Mouse (Mus musculus) CD4-positive, CD25-positive, alpha-beta regulatory T cell, adult 2 months (primary cell): ENCODE data around the gene Zfyve1.

Source experiments
- DNase-seq: peaks from one replicate; pipeline ENCODE4 v3.0.0-alpha.2; 2012; ENCODE audit warnings: low read depth, low spot score

Zfyve1 gene

GRCm38 (mm10) chr12:83580283-83580682, 16.7 kb downstream of the Zfyve1 start:
- DNase-seq, result no peak

DNA sequence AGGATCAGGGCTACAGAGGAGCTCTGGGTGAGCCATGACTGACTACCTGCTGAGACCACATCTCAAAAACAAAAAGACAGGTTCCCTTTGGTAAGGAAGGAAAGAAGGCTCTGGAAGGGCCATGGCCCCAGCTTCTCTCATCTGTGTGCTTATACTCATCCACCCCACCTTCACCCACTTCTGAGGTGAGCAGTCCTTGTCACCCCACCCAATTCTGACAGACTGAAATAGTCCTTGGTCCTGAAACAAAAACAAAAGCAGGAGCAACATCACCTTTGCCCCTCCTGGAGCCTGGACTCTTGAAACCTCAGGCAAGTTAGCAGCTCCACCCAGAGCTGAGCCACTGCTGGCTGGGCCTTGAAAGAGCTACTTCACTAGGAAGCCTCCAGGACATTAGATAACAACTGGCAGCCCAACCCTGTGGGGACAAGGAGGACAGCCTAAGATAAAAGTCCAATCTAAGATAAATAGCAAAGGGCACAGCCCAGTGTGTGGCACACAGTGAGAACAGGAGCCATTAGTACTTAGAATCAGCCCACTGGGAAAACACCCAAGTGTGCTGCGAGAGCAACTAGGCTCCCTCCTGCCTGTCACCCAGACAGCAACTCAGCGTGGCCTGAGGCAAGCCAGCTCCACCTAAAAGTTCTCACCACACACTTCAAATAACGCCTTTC, 18.0 kb downstream of the Zfyve1 start:
- no peak for DNase-seq

GRCm38 (mm10) chr12:83578356-83578755, 18.7 kb downstream of the Zfyve1 start:
- DNase-seq, result no peak

DNA sequence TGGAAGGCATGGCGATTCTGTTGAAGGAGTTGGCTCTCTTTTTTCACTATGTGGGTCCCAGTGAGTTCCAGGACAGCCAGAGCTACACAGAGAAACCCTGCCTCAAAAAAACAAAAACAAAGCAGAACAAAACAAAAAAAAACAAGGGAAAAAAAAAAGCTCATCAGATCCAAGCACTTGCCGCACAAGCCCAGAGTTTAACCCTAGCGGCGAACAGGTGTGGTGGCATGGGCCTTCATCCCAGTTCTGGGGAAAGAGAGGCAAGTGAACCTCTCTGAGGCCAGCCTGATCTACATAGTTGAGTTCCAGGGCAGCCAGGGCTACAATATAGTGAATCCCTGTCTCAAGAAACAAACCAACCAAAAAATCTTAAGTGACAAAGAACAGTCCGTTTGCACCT, 19.6 kb downstream of the Zfyve1 start:
- no peak for DNase-seq

DNA sequence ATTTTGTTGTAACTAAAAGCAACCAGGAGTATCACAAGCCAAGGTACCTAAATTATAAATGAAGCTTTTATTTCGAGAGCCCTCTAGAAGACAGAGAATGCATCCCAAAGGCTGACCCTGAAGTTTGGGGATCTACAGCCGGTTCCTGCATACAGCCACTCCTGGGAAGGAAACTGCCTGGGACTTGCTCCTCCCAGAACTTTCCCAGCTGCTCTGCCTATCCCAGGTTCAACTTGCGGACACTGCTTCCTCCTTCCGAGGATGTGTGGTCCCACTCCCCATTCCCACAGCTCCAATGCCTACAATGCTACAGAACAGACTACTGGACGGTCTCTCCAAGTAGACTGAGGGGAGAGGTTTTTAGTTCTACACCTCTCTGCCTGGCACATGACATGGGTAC, 24.3 kb downstream of the Zfyve1 start:
- no peak for DNase-seq

- DNase-seq, result no peak
These were observed 27.2 kb downstream of the Zfyve1 start for GRCm38 (mm10) chr12:83569866-83570265.

- DNase-seq, result no peak
These were observed 34.4 kb downstream of the Zfyve1 start for GRCm38 (mm10) chr12:83562589-83562988.

- DNase-seq, result no peak
These were observed 36.8 kb downstream of the Zfyve1 start for GRCm38 (mm10) chr12:83560189-83560588.

GRCm38 (mm10) chr12:83558496-83558895, 38.5 kb downstream of the Zfyve1 start:
- no peak for DNase-seq

GRCm38 (mm10) chr12:83555605-83556004, 41.4 kb downstream of the Zfyve1 start:
- DNase-seq, result no peak

- no peak for DNase-seq
These were observed 43.2 kb downstream of the Zfyve1 start for GRCm38 (mm10) chr12:83553816-83554215.

- no peak for DNase-seq
These were observed 45.7 kb downstream of the Zfyve1 start for GRCm38 (mm10) chr12:83551305-83551704.

DNA sequence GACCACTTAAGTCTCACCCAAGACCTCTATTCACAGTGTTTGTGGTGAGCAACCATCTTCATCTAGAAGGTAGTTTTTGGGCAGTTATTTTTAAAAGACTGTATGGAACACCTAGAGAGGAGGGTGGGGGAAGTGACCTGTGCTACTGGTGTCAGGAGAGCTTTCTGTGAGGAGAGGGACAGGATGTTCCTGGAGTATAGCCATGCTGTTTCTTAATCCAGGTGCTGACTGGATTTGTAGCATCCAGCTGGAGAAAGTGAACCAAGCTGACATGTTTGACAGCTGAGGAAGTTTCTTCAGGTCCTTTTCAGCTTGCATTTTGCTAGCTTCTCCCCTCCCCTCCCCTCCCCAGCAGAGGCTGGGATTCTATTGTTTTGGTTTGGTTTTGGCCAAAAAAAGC, 52.2 kb downstream of the Zfyve1 start:
- no peak for DNase-seq

DNA sequence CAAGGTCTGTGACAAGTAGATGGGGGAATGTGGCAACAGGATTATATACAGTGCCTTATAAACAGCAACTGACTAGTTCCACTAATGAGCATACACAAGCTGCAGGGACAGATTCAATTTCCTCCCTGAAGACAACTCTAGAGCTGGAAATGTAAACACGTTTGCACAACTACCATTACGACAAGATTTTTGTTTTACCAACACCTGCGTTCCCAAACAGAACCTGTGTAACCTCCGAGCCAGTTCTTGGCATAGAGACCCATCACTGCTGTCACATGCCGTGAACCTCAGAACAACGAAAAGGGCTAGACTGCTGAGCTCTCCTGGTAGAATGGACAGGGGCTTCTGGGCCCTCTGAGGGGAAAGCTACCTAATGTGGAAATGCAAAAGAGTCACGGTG, 53.0 kb downstream of the Zfyve1 start:
- no peak for DNase-seq

DNA sequence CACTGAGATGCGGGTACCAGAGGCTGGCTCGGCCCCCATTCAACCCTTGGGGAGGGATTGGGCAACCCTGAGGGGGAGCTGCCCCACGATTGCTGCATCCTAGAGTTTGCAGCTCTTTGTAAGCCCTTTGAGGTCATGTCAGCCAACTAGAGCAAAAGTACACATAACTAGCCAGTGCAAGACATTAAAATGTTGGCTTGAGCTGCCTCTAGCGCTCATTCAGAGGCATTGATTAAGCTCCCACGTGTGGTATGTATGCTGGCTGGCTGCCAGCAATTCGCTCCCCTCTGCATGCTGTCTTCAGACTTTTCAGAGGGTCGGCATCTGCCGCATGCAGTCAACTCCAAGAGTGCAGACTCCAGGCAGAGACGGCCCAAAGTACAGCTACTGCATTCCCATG, 61.0 kb downstream of the Zfyve1 start:
- DNase-seq, result no peak

DNA sequence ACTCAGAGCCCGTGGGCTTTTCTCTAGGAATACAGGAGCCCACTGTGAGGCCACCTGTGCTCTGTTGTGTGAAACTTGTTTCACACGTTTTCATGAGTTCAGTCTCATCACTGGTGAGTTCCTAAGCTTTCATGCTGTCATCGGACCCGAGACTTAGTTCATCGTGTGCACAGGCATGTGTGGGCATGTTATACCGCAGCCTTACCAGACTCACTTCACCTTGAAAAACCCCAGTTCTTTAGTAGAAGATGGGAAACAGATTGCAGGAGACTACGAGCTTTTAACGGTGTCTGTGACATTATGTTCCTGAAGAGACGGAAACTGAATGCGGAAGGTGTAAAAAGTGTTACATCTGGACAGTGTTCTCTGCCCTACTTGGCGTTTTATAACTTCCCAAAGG, 61.6 kb downstream of the Zfyve1 start:
- no peak for DNase-seq

GRCm38 (mm10) chr12:83534190-83534589, 62.8 kb downstream of the Zfyve1 start:
- no peak for DNase-seq

DNA sequence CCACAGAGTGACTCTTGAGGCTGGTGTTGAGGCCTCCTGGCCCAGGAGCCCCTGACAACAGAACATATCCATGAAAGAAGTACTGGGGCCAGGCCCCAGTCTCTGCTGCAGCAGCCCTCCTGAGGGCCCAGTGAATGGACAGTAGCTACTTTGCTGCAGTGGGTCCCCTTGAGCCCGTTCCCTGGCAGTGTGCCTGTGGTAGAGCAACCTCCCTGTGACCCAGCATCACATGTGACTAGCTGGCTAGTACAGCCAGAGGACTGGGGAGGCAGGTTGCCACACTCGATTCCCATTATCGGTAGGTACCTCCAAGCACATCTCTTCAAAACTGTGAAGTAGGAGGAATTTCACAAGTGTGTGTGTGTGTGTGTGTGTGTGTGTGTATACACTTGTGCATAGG, 64.1 kb downstream of the Zfyve1 start:
- no peak for DNase-seq

DNA sequence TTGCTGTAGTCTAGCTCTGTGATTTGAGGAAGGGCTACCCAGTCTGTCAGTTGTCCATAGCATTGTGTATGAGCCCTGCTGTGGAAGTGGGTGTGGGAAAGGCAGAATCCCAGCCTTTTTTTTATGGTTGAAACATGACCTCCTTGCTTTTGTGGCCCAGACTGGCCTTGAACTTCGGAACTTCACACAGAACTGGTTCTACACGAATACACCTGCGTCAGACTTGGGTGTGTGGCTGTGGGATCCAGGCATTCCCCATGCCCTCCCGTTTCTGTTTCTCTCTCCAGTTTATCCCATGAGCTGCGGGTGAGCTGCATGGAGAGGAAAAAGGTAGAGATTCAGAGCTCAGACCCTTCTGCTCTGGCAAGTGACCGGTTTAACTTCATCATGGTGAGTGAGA, 65.0 kb downstream of the Zfyve1 start:
- DNase-seq, result no peak

- DNase-seq, result no peak
These were observed 68.4 kb downstream of the Zfyve1 start for GRCm38 (mm10) chr12:83528665-83529064.

GRCm38 (mm10) chr12:83527816-83528215, 69.2 kb downstream of the Zfyve1 start:
- DNase-seq, result no peak

- no peak for DNase-seq
These were observed 71.0 kb downstream of the Zfyve1 start for GRCm38 (mm10) chr12:83525822-83526544.

DNA sequence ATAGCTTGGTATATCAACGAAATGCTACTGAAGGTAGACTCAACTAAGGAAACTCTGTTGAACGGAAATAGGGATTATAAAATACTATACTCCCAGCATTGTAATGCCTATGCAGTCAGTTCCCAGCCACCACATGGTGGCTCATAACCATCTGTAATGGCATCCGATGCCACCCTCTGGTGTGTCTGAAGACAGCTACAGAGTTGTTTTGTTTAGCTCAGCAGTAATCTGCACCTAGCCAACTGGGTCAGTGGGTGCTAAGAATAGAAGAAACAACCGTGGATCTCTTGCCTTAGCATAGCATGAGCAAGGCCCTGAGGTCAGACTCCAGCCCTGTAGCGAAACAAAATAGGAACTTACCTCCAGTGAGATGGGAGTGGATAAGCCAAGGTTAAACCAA, 72.7 kb downstream of the Zfyve1 start:
- no peak for DNase-seq
